Mouse (Mus musculus): Measurements from ENCODE around the gene Adgrl1.
A peak's percentile ranks its signal among the peaks of the same experiment; 100 is the strongest.

DNA sequence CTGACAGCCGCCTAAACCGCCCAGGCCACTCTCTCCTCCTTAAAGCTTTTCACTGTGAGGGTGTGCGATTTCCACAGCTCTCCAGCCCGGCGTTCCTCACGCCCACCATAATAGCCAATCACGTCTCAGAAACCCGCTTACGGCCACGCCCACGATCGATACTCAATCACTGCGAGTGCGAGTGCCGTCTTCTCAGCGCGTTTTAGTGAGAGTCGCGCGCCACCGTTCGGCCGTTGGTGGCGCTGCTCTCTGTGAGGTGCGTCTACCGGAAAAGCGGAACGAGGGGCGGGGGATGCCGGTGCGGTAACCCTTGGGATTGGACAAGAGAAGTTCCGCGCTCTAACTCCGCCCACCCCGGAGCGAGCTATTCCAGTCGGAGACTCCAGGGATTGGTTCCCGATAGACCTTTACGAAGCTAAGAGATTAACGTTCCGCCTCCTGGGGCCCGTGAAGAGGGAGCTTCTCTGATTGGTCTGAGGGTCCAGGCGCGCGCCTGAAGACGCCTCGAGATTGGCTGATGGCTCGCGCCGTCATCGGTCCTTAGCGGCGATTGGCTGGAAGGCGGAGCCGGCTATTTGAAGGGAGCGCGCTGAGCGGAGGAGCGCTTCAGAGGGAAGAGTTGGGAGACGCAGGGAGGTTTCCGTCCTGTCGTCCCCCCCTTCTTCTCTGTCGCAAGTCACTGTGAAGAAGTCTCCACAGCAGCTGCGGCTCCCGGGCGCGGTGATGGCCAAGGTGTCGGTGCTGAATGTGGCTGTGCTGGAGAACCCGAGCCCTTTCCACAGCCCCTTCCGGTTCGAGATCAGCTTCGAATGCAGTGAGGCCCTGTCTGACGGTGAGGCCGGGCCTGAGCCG is 55.4 kb downstream of the Adgrl1 start, which contains the start of the genes Gm10644 and Asf1b:
- TF ChIP-seq CTCF (IDR thresholded peaks at IDR 0.05; ENCODE audit: control insufficient read depth, insufficient read depth, insufficient replicate concordance, low read depth, low read length) (peak; percentile 76; the same call in 1 of the 2 replicates), POLR2A (IDR thresholded peaks at IDR 0.05; ENCODE audit: control insufficient read depth, low read depth, low read length) (peak; percentile 72)
